Mouse (Mus musculus): Measurements from ENCODE around the gene Fcmr.

- TF ChIP-seq CTCF (IDR thresholded peaks at IDR 0.05; ENCODE audit: extremely low read depth, insufficient read length, insufficient replicate concordance, low read depth, low read length) = no peak
- TF ChIP-seq POLR2A (IDR thresholded peaks at IDR 0.05; ENCODE audit: low read depth, low read length) = no peak
These were observed 43.4 kb upstream of the Fcmr start for GRCm38 (mm10) chr1:130821911-130822625.
